Mouse (Mus musculus): ENCODE results near the gene Itpk1. TPM values are rescaled to one million over a fixed set of nuclear protein-coding genes. Genes with fewer than 3 reads are reported as not detected.

Itpk1 gene
- polyA plus RNA-seq, 1 experiment = 4.5 TPM

GRCm38 (mm10) chr12:102621811-102622210 is 82.9 kb downstream of the Itpk1 start:
- TF ChIP-seq FOSL1 (IDR thresholded peaks at IDR 0.05; ENCODE audit: insufficient read depth, low read length, poor library complexity, severe bottlenecking) = no peak
- TF ChIP-seq MAX (IDR thresholded peaks at IDR 0.05) = no peak
- no peak for TF ChIP-seq USF1 (IDR thresholded peaks at IDR 0.05; ENCODE audit: low read depth)
- no peak for TF ChIP-seq CEBPB (IDR thresholded peaks at IDR 0.05; ENCODE audit: low read depth)
- TF ChIP-seq CTCF (IDR thresholded peaks at IDR 0.05; ENCODE audit: control insufficient read depth, insufficient read depth, insufficient read length) = no peak
- Histone ChIP-seq H3ac (ENCODE audit: control insufficient read depth, insufficient read length, low read depth) (no peak overlapping the region), H3K79me2 (ENCODE audit: control insufficient read depth, insufficient read depth) (no peaks in the 10 kb centered on the region), H3K4me3 (ENCODE audit: insufficient read depth, poor library complexity, severe bottlenecking) (peak overlapping the region; percentile 6), H3K36me3 (ENCODE audit: control insufficient read depth, insufficient read depth) (no peaks in the 10 kb centered on the region), H3K79me3 (ENCODE audit: low read depth) (no peaks in the 10 kb centered on the region), H3K27me3 (ENCODE audit: control insufficient read depth, insufficient read depth, insufficient read length) (no peaks in the 10 kb centered on the region)

- no peaks in the 10 kb centered on the region for H3K27me3 ChIP-seq (ENCODE audit: control insufficient read depth, insufficient read depth, insufficient read length)
- H3K4me3 ChIP-seq (ENCODE audit: insufficient read depth, poor library complexity, severe bottlenecking) = no peak overlapping the region
- no peaks in the 10 kb centered on the region for H3K79me3 ChIP-seq (ENCODE audit: low read depth)
- no peak for TF ChIP-seq MYOD1 (IDR thresholded peaks at IDR 0.05; ENCODE audit: control insufficient read depth, insufficient read length, low read depth)
- no peak for TF ChIP-seq CTCF (IDR thresholded peaks at IDR 0.05; ENCODE audit: control insufficient read depth, insufficient read depth, insufficient read length)
- TF ChIP-seq MAX (IDR thresholded peaks at IDR 0.05) = no peak
- no peak overlapping the region for H3ac ChIP-seq (ENCODE audit: control insufficient read depth, insufficient read length, low read depth)
- H3K36me3 ChIP-seq (ENCODE audit: control insufficient read depth, insufficient read depth) = no peaks in the 10 kb centered on the region
- H3K79me2 ChIP-seq (ENCODE audit: control insufficient read depth, insufficient read depth) = no peaks in the 10 kb centered on the region
These were observed 83.5 kb downstream of the Itpk1 start for GRCm38 (mm10) chr12:102621205-102621604.

GRCm38 (mm10) chr12:102619908-102620307 is 84.8 kb downstream of the Itpk1 start:
- Histone ChIP-seq H3K36me3 (ENCODE audit: control insufficient read depth, insufficient read depth) (no peaks in the 10 kb centered on the region), H3K4me3 (ENCODE audit: insufficient read depth, poor library complexity, severe bottlenecking) (no peak overlapping the region), H3ac (ENCODE audit: control insufficient read depth, insufficient read length, low read depth) (no peak overlapping the region), H3K79me2 (ENCODE audit: control insufficient read depth, insufficient read depth) (no peaks in the 10 kb centered on the region), H3K27me3 (ENCODE audit: control insufficient read depth, insufficient read depth, insufficient read length) (no peaks in the 10 kb centered on the region), H3K79me3 (ENCODE audit: low read depth) (no peaks in the 10 kb centered on the region)
- no peak for TF ChIP-seq USF1 (IDR thresholded peaks at IDR 0.05; ENCODE audit: low read depth)

- no peak overlapping the region for H3ac ChIP-seq (ENCODE audit: control insufficient read depth, insufficient read length, low read depth)
- TF ChIP-seq MYOG (IDR thresholded peaks at IDR 0.05; ENCODE audit: control insufficient read depth, extremely low read depth, insufficient read length) (no peak), MYOD1 (IDR thresholded peaks at IDR 0.05; ENCODE audit: control insufficient read depth, insufficient read length, low read depth) (no peak), USF1 (IDR thresholded peaks at IDR 0.05; ENCODE audit: low read depth) (no peak), FOSL1 (IDR thresholded peaks at IDR 0.05; ENCODE audit: insufficient read depth, low read length, poor library complexity, severe bottlenecking) (no peak), CTCF (IDR thresholded peaks at IDR 0.05; ENCODE audit: control insufficient read depth, insufficient read depth, insufficient read length) (no peak), MAX (IDR thresholded peaks at IDR 0.05) (no peak), CEBPB (IDR thresholded peaks at IDR 0.05; ENCODE audit: low read depth) (no peak)
- no peaks in the 10 kb centered on the region for H3K79me2 ChIP-seq (ENCODE audit: control insufficient read depth, insufficient read depth)
- no peaks in the 10 kb centered on the region for H3K36me3 ChIP-seq (ENCODE audit: control insufficient read depth, insufficient read depth)
- H3K4me3 ChIP-seq (ENCODE audit: insufficient read depth, poor library complexity, severe bottlenecking) = no peak overlapping the region
- no peaks in the 10 kb centered on the region for H3K79me3 ChIP-seq (ENCODE audit: low read depth)
- H3K27me3 ChIP-seq (ENCODE audit: control insufficient read depth, insufficient read depth, insufficient read length) = no peaks in the 10 kb centered on the region
These were observed 86.6 kb downstream of the Itpk1 start for GRCm38 (mm10) chr12:102618085-102618484.

GRCm38 (mm10) chr12:102616843-102617519 is 87.7 kb downstream of the Itpk1 start:
- H3K36me3 ChIP-seq (ENCODE audit: control insufficient read depth, insufficient read depth) = no peaks in the 10 kb centered on the region
- H3K27me3 ChIP-seq (ENCODE audit: control insufficient read depth, insufficient read depth, insufficient read length) = no peaks in the 10 kb centered on the region
- no peak overlapping the region for H3ac ChIP-seq (ENCODE audit: control insufficient read depth, insufficient read length, low read depth)
- no peaks in the 10 kb centered on the region for H3K79me3 ChIP-seq (ENCODE audit: low read depth)
- no peak overlapping the region for H3K4me3 ChIP-seq (ENCODE audit: insufficient read depth, poor library complexity, severe bottlenecking)
- H3K79me2 ChIP-seq (ENCODE audit: control insufficient read depth, insufficient read depth) = no peaks in the 10 kb centered on the region
- TF ChIP-seq MYOD1 (IDR thresholded peaks at IDR 0.05; ENCODE audit: control insufficient read depth, insufficient read length, low read depth) (no peak), CEBPB (IDR thresholded peaks at IDR 0.05; ENCODE audit: low read depth) (no peak), FOSL1 (IDR thresholded peaks at IDR 0.05; ENCODE audit: insufficient read depth, low read length, poor library complexity, severe bottlenecking) (no peak), USF1 (IDR thresholded peaks at IDR 0.05; ENCODE audit: low read depth) (no peak), MYOG (IDR thresholded peaks at IDR 0.05; ENCODE audit: control insufficient read depth, extremely low read depth, insufficient read length) (no peak), MAX (IDR thresholded peaks at IDR 0.05) (no peak), CTCF (IDR thresholded peaks at IDR 0.05; ENCODE audit: control insufficient read depth, insufficient read depth, insufficient read length) (no peak)

GRCm38 (mm10) chr12:102616201-102616600 is 88.5 kb downstream of the Itpk1 start:
- Histone ChIP-seq H3K79me2 (ENCODE audit: control insufficient read depth, insufficient read depth) (no peaks in the 10 kb centered on the region), H3K36me3 (ENCODE audit: control insufficient read depth, insufficient read depth) (no peaks in the 10 kb centered on the region), H3K4me3 (ENCODE audit: insufficient read depth, poor library complexity, severe bottlenecking) (no peak overlapping the region), H3K27me3 (ENCODE audit: control insufficient read depth, insufficient read depth, insufficient read length) (no peaks in the 10 kb centered on the region), H3K79me3 (ENCODE audit: low read depth) (no peaks in the 10 kb centered on the region), H3ac (ENCODE audit: control insufficient read depth, insufficient read length, low read depth) (no peak overlapping the region)
- TF ChIP-seq MYOD1 (IDR thresholded peaks at IDR 0.05; ENCODE audit: control insufficient read depth, insufficient read length, low read depth) = no peak
- TF ChIP-seq FOSL1 (IDR thresholded peaks at IDR 0.05; ENCODE audit: insufficient read depth, low read length, poor library complexity, severe bottlenecking) = no peak
- no peak for TF ChIP-seq CTCF (IDR thresholded peaks at IDR 0.05; ENCODE audit: control insufficient read depth, insufficient read depth, insufficient read length)
- no peak for TF ChIP-seq MAX (IDR thresholded peaks at IDR 0.05)
- TF ChIP-seq MYOG (IDR thresholded peaks at IDR 0.05; ENCODE audit: control insufficient read depth, extremely low read depth, insufficient read length) = no peak
- no peak for TF ChIP-seq CEBPB (IDR thresholded peaks at IDR 0.05; ENCODE audit: low read depth)

All from C2C12 (cell line).